ENCODE assay signal across 8 mouse cellular contexts in genomic region chr11:69125919-69126705, GRCm38 (mm10). TPM values are rescaled to one million over a fixed set of nuclear protein-coding genes. Genes with fewer than 3 reads are reported as not detected.
DNase-seq lines count a peak whose midpoint lies in the region; ATAC-seq and TF ChIP-seq lines count a peak whose summit lies in the region.

No protein-coding gene starts in this region.

- peak overlapping the region; percentile 81; the same call in 1 of the 2 replicates for H3K27ac ChIP-seq in heart, embryonic 13.5 days (replicated peaks)
- peak overlapping the region; percentile 87 for H3K27ac ChIP-seq in hindbrain, postnatal 0 days
- H3K27ac ChIP-seq in midbrain, embryonic 15.5 days: peak overlapping the region; percentile 83

- ATAC-seq in heart, embryonic 13.5 days (ENCODE audit: extremely low read depth, insufficient number of reproducible peaks, low FRiP score, low TSS enrichment): no peak
- ATAC-seq in hindbrain, postnatal 0 days: no peak
- ATAC-seq in midbrain, embryonic 15.5 days (replicated peaks): no peak

- no peaks in the 10 kb centered on the region for H3K36me3 ChIP-seq in heart, embryonic 13.5 days
- H3K36me3 ChIP-seq in hindbrain, postnatal 0 days (ENCODE audit: insufficient read depth, low read length): no peaks in the 10 kb centered on the region
- no peaks in the 10 kb centered on the region for H3K36me3 ChIP-seq in midbrain, embryonic 15.5 days (replicated peaks)

- WGBS in heart, embryonic 13.5 days: 15% methylated on average over 20 of the region's 20 CpGs
- 9% methylated on average over 20 of the region's 20 CpGs for WGBS in hindbrain, postnatal 0 days
- 13% methylated on average over 20 of the region's 20 CpGs for WGBS in midbrain, embryonic 15.5 days

- no peak for DNase-seq in heart, postnatal 14 days
- peak; percentile 28 for DNase-seq in ES-CJ7 (ENCODE audit: low read depth, low spot score)
- DNase-seq in embryo, embryonic 10 days (ENCODE audit: low spot score): peak; percentile 19
- peak; percentile 31 for DNase-seq in hindbrain, postnatal 0 days (ENCODE audit: low spot score)
- DNase-seq in urinary bladder, postnatal 10 days (ENCODE audit: low spot score): no peak
- DNase-seq in layer of hippocampus, postnatal 36 days: no peak

- TF ChIP-seq CTCF in hindbrain, postnatal 0 days (IDR thresholded peaks at IDR 0.05; ENCODE audit: low read depth): no peak

- intact Hi-C loops in heart, postnatal 14 days (cut with DNase I): loop anchor here (1.0 to 5.0 kb wide), 2 partner anchors 23 to 116 kb away; no protein-coding TSS in a partner anchor

- H3K27me3 ChIP-seq in heart, embryonic 13.5 days (replicated peaks): 0 out of 2 replicates have a peak, but pooled peaks cover 11% of the 10 kb centered on the region
- no peaks in the 10 kb centered on the region for H3K27me3 ChIP-seq in hindbrain, postnatal 0 days (ENCODE audit: insufficient read depth, low read length)
- H3K27me3 ChIP-seq in midbrain, embryonic 15.5 days (replicated peaks): no peaks in the 10 kb centered on the region

- peak overlapping the region; percentile 92 for H3K4me2 ChIP-seq in heart, embryonic 13.5 days
- peak overlapping the region; percentile 81 for H3K4me2 ChIP-seq in hindbrain, postnatal 0 days (ENCODE audit: low read depth, low read length)
- peak overlapping the region; percentile 72 for H3K4me2 ChIP-seq in midbrain, embryonic 15.5 days

- H3K9ac ChIP-seq in heart, embryonic 13.5 days: peak overlapping the region; percentile 80
- H3K9ac ChIP-seq in hindbrain, postnatal 0 days (replicated peaks; ENCODE audit: low read length): peak overlapping the region; percentile 52
- peak overlapping the region; percentile 58 for H3K9ac ChIP-seq in midbrain, embryonic 15.5 days

- H3K4me3 ChIP-seq in heart, embryonic 13.5 days: peak overlapping the region; percentile 70
- H3K4me3 ChIP-seq in hindbrain, postnatal 0 days (ENCODE audit: low read length): peak overlapping the region; percentile 57
- H3K4me3 ChIP-seq in midbrain, embryonic 15.5 days: peak overlapping the region; percentile 55

- peaks cover 30% of the 10 kb centered on the region for H3K4me1 ChIP-seq in heart, embryonic 13.5 days
- peaks cover 9% of the 10 kb centered on the region; the same call in 1 of the 2 replicates for H3K4me1 ChIP-seq in hindbrain, postnatal 0 days (ENCODE audit: insufficient read depth, low read length)
- peaks cover 24% of the 10 kb centered on the region for H3K4me1 ChIP-seq in midbrain, embryonic 15.5 days

- H3K9me3 ChIP-seq in heart, embryonic 13.5 days: no peaks in the 10 kb centered on the region
- H3K9me3 ChIP-seq in hindbrain, postnatal 0 days (ENCODE audit: low read length): no peaks in the 10 kb centered on the region
- H3K9me3 ChIP-seq in midbrain, embryonic 15.5 days: no peaks in the 10 kb centered on the region

RNA-seq across cellular contexts. Expression of gene Aloxe3, which starts 0.4 kb away (rescaled TPM):
- polyA plus RNA-seq in heart, embryonic 13.5 days (2015; fragmentation: Nextera tagmentation; extraction: Ambion mirVana): 0.13 and 0.14 TPM in 2 replicates
- total RNA-seq in heart, postnatal 14 days (2021): not detected
- total RNA-seq in hindbrain, postnatal 0 days (2014; rRNA removed): 12.5 and 14.2 TPM in 2 replicates
- 13.0 and 13.5 TPM in 2 replicates for polyA plus RNA-seq in hindbrain, postnatal 0 days (2015; fragmentation: Nextera tagmentation; extraction: Ambion mirVana)
- 6.3 and 8.0 TPM in 2 replicates for polyA plus RNA-seq in midbrain, embryonic 15.5 days (2015; fragmentation: Nextera tagmentation; extraction: Ambion mirVana)
- total RNA-seq in layer of hippocampus, postnatal 36 days (2021): 1 to 10 TPM; 6.6 to 6.9 TPM

RNA-seq across cellular contexts. Expression of gene 9130213A22Rik, which starts 3.7 kb away (rescaled TPM):
- polyA plus RNA-seq in heart, embryonic 13.5 days (2015; fragmentation: Nextera tagmentation; extraction: Ambion mirVana): 0.41 and 0.60 TPM in 2 replicates
- under 1 TPM; 0.33 to 0.44 TPM for total RNA-seq in heart, postnatal 14 days (2021)
- 1.2 and 1.4 TPM in 2 replicates for total RNA-seq in hindbrain, postnatal 0 days (2014; rRNA removed)
- 1.0 and 1.2 TPM in 2 replicates for polyA plus RNA-seq in hindbrain, postnatal 0 days (2015; fragmentation: Nextera tagmentation; extraction: Ambion mirVana)
- 0.24 and 0.27 TPM in 2 replicates for polyA plus RNA-seq in midbrain, embryonic 15.5 days (2015; fragmentation: Nextera tagmentation; extraction: Ambion mirVana)
- total RNA-seq in layer of hippocampus, postnatal 36 days (2021): 1 to 10 TPM in 1 of 2 experiments, under 1 TPM in 1; 0.96 to 1.2 TPM

RNA-seq across cellular contexts. Expression of gene Hes7, which starts 5.9 kb away (rescaled TPM):
- 0.47 and 0.67 TPM in 2 replicates for polyA plus RNA-seq in heart, embryonic 13.5 days (2015; fragmentation: Nextera tagmentation; extraction: Ambion mirVana)
- under 1 TPM; 0.14 to 0.32 TPM for total RNA-seq in heart, postnatal 14 days (2021)
- total RNA-seq in hindbrain, postnatal 0 days (2014; rRNA removed): 1.4 and 2.5 TPM in 2 replicates
- polyA plus RNA-seq in hindbrain, postnatal 0 days (2015; fragmentation: Nextera tagmentation; extraction: Ambion mirVana): 1.3 and 1.9 TPM in 2 replicates
- 0.86 and 0.89 TPM in 2 replicates for polyA plus RNA-seq in midbrain, embryonic 15.5 days (2015; fragmentation: Nextera tagmentation; extraction: Ambion mirVana)
- 1 to 10 TPM in 1 of 2 experiments, under 1 TPM in 1; 0.68 to 1.1 TPM for total RNA-seq in layer of hippocampus, postnatal 36 days (2021)

RNA-seq across cellular contexts. Expression of gene Alox12b, which starts 30.7 kb away (rescaled TPM):
- not detected in 2 replicates for polyA plus RNA-seq in heart, embryonic 13.5 days (2015; fragmentation: Nextera tagmentation; extraction: Ambion mirVana)
- not detected for total RNA-seq in heart, postnatal 14 days (2021)
- total RNA-seq in hindbrain, postnatal 0 days (2014; rRNA removed): 1.7 and 2.0 TPM in 2 replicates
- polyA plus RNA-seq in hindbrain, postnatal 0 days (2015; fragmentation: Nextera tagmentation; extraction: Ambion mirVana): 1.1 and 1.2 TPM in 2 replicates
- 0.28 and 0.41 TPM in 2 replicates for polyA plus RNA-seq in midbrain, embryonic 15.5 days (2015; fragmentation: Nextera tagmentation; extraction: Ambion mirVana)
- total RNA-seq in layer of hippocampus, postnatal 36 days (2021): 1 to 10 TPM; 5.8 to 7.4 TPM

RNA-seq across cellular contexts. Expression of gene Per1, which starts 31.1 kb away (rescaled TPM):
- polyA plus RNA-seq in heart, embryonic 13.5 days (2015; fragmentation: Nextera tagmentation; extraction: Ambion mirVana): 8.6 and 9.0 TPM in 2 replicates
- 100 to 1,000 TPM; 100 to 103 TPM for total RNA-seq in heart, postnatal 14 days (2021)
- total RNA-seq in hindbrain, postnatal 0 days (2014; rRNA removed): 24.4 and 27.1 TPM in 2 replicates
- polyA plus RNA-seq in hindbrain, postnatal 0 days (2015; fragmentation: Nextera tagmentation; extraction: Ambion mirVana): 11.9 and 15.9 TPM in 2 replicates
- polyA plus RNA-seq in midbrain, embryonic 15.5 days (2015; fragmentation: Nextera tagmentation; extraction: Ambion mirVana): 11.3 and 12.3 TPM in 2 replicates
- 10 to 100 TPM; 78.2 to 92.8 TPM for total RNA-seq in layer of hippocampus, postnatal 36 days (2021)

Comparison
In these comparisons a context has a peak if more than half of its experiments do, and no peak if none do; other contexts are left out.
1. DNase-seq: peak in ES-CJ7 (single experiment), embryo, embryonic 10 days (single experiment) and hindbrain, postnatal 0 days (single experiment); none in heart, postnatal 14 days (0 of 2), urinary bladder, postnatal 10 days (single experiment) and layer of hippocampus, postnatal 36 days (0 of 2).
2. RNA of gene Aloxe3, which starts 0.4 kb away (total RNA-seq): 12.5 to 14.2 TPM in hindbrain, postnatal 0 days and 6.6 to 6.9 TPM in layer of hippocampus, postnatal 36 days; not detected in heart, postnatal 14 days; every median in the first group is over 4 times any median in the second.
3. Peak in every context shown above with its lines, with median percentiles within 50 percentile points of each other: H3K27ac ChIP-seq, H3K4me2 ChIP-seq, H3K4me3 ChIP-seq and H3K9ac ChIP-seq.